Mouse (Mus musculus): Measurements from ENCODE around the gene Stat3. TPM values are rescaled to one million over a fixed set of nuclear protein-coding genes. Genes with fewer than 3 reads are reported as not detected.

Gene Stat3
- total RNA-seq, 2 experiments from 2014 or later = 32.9 to 34.4 TPM

GRCm38 (mm10) chr11:100839523-100839922 lies 99.8 kb downstream of the Stat3 start:
- no peak for DNase-seq (ENCODE audit: extremely low spot score in 1 of 2, low spot score in 1 of 2)

GRCm38 (mm10) chr11:100838894-100839293 lies 100.4 kb downstream of the Stat3 start:
- no peak for DNase-seq (ENCODE audit: extremely low spot score in 1 of 2, low spot score in 1 of 2)

DNA sequence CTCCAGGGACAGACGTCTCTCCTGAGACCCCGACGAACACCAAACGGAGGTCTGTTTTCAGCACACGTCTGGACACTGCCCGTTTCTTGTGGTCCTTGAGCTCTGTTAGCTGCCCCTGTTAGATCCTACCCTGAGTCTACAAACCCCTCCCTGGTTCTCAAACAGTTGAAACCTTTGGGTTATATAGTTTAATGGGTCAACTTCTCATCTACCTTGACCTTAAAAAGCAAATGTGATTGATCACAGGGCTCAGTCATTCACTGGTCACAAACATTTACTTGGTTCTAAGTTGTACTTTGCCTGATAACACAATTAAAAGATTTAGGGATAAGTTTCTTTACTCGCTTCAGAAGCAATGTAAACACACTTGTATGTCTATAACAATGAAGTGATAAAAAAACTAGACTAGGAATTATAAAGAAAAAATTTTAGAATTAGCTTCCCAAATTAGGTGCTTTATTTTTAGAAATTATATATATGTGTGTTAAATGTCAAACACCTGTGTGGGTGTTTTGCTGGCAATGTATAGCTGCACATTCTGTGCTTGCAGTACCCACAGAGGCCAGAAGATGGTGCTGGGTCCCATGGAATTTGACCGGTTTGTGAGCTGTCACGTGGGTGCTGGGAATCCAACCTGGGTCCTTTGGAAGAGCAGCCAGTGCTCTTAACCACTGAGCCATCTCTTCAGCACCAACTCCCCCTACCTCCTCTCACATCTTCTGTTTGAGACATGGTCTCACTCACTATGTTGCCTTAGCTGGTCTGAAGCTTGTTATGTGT lies 102.2 kb downstream of the Stat3 start:
- DNase-seq (ENCODE audit: extremely low spot score in 1 of 2, low spot score in 1 of 2) = no peak

Other genes with a start within 250 kb of the Stat3 start
- gene Zfp385c, start 247.1 kb downstream of the Stat3 start, total RNA-seq (2021) = under 1 TPM in 1 of 2 experiments, not detected in 1; 0.31 TPM
- 1 to 10 TPM; 1.4 to 2.1 TPM for gene Dhx58, start 235.3 kb downstream of the Stat3 start, total RNA-seq (2021)
- gene Kat2a, start 227.1 kb downstream of the Stat3 start, total RNA-seq (2021) = 10 to 100 TPM; 55.6 to 55.9 TPM
- not detected for gene Hspb9, start 225.7 kb downstream of the Stat3 start, total RNA-seq (2021)
- gene Rab5c, start 201.3 kb downstream of the Stat3 start, total RNA-seq (2021) = 100 to 1,000 TPM; 141 to 152 TPM
- 1 to 10 TPM; 1.1 to 1.8 TPM for gene Kcnh4, start 179.6 kb downstream of the Stat3 start, total RNA-seq (2021)
- gene Hcrt, start 176.6 kb downstream of the Stat3 start, total RNA-seq (2021) = not detected
- gene Ghdc, start 168.6 kb downstream of the Stat3 start, total RNA-seq (2021) = 1 to 10 TPM; 5.2 to 6.8 TPM
- 10 to 100 TPM; 11.5 to 11.7 TPM for gene Stat5b, start 88.8 kb downstream of the Stat3 start, total RNA-seq (2021)
- gene Stat5a, start 80.2 kb downstream of the Stat3 start, total RNA-seq (2021) = 1 to 10 TPM; 1.1 to 1.7 TPM
- 10 to 100 TPM; 14.2 to 15.8 TPM for gene Cavin1, start 31.3 kb upstream of the Stat3 start, total RNA-seq (2021)
- gene Atp6v0a1, start 69.9 kb upstream of the Stat3 start, total RNA-seq (2021) = 100 to 1,000 TPM; 446 to 454 TPM
- gene Naglu, start 130.5 kb upstream of the Stat3 start, total RNA-seq (2021) = 10 to 100 TPM in 1 of 2 experiments, 1 to 10 TPM in 1; 9.2 to 10.8 TPM
- under 1 TPM; 0.63 to 0.94 TPM for gene Hsd17b1, start 138.9 kb upstream of the Stat3 start, total RNA-seq (2021)
- gene Coasy, start 143.0 kb upstream of the Stat3 start, total RNA-seq (2021) = 10 to 100 TPM; 25.1 to 29.9 TPM
- gene Mlx, start 147.7 kb upstream of the Stat3 start, total RNA-seq (2021) = 10 to 100 TPM; 45.1 to 45.6 TPM
- gene Psmc3ip, start 155.9 kb upstream of the Stat3 start, total RNA-seq (2021) = 1 to 10 TPM; 3.3 to 4.4 TPM
- 10 to 100 TPM; 57.3 to 62.6 TPM for gene Retreg3, start 180.4 kb upstream of the Stat3 start, total RNA-seq (2021)
- 10 to 100 TPM; 44.4 to 52.3 TPM for gene Tubg1, start 180.4 kb upstream of the Stat3 start, total RNA-seq (2021)
- gene Tubg2, start 216.4 kb upstream of the Stat3 start, total RNA-seq (2021) = 10 to 100 TPM; 44.9 to 47.8 TPM
- 100 to 1,000 TPM; 158 to 169 TPM for gene Cntnap1, start 231.0 kb upstream of the Stat3 start, total RNA-seq (2021)
- gene Plekhh3, start 231.8 kb upstream of the Stat3 start, total RNA-seq (2021) = 10 to 100 TPM; 13.2 to 14.3 TPM
- gene Ccr10, start 235.9 kb upstream of the Stat3 start, total RNA-seq (2021) = under 1 TPM; 0.21 to 0.25 TPM

Measured in layer of hippocampus, postnatal 25 days (tissue).